Comparison of ENCODE assay signal across 17 mouse cellular contexts in the genomic region with DNA sequence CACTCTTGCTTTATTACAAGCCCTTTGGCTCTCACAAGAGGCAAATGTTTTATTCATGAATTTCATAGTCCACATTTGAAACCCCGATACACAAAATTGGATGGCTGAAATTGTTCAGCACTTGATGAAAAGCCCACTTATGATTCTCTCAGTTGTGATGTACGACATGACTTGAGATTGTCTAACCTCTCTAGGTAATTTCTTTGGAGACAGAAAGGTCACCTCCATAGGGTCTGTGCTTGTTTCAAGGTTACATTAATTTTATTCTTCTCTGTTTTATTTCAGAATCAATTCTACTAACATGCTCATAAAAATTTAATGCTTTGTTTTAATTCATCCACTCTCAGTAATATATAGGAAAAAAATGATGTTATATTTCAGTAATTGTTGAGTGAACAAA.
"Had no signal": no experiment of that assay in that cellular context is flagged by ENCODE, and none has a peak within 500 bp of the region (broad histone marks: within the 10 kb centered on the region; RNA-seq: fewer than 3 reads in every experiment).

No protein-coding gene starts in this region.

- H3K36me3 ChIP-seq: heart, embryonic 13.5 days; heart, embryonic 15.5 days; kidney, embryonic 15.5 days; limb, embryonic 10.5 days; limb, embryonic 12.5 days had no signal

- H3K4me3 ChIP-seq: heart, adult 2 months; heart, embryonic 13.5 days; heart, embryonic 15.5 days; hindbrain, embryonic 15.5 days; kidney, embryonic 15.5 days; layer of hippocampus, adult 2 months; left cerebral cortex, adult 2 months; limb, embryonic 10.5 days; limb, embryonic 12.5 days had no signal

- H3K4me1 ChIP-seq: heart, embryonic 13.5 days; heart, embryonic 15.5 days; hindbrain, embryonic 15.5 days; kidney, embryonic 15.5 days; limb, embryonic 10.5 days; limb, embryonic 12.5 days had no signal

- H3K27me3 ChIP-seq: heart, embryonic 13.5 days; heart, embryonic 15.5 days; hindbrain, embryonic 15.5 days; kidney, embryonic 15.5 days; limb, embryonic 12.5 days had no signal

- DNase-seq: gastrocnemius, postnatal 14 days; gastrocnemius, postnatal 36 days; heart, adult 11 months; heart, adult 2 months; heart, postnatal 36 days had no signal

- H3K4me2 ChIP-seq: heart, embryonic 11.5 days; heart, embryonic 13.5 days; heart, embryonic 15.5 days; hindbrain, embryonic 15.5 days; kidney, embryonic 15.5 days; limb, embryonic 12.5 days; liver, embryonic 11.5 days had no signal

- H3K9me3 ChIP-seq: heart, embryonic 13.5 days; heart, embryonic 15.5 days; hindbrain, embryonic 15.5 days; kidney, embryonic 15.5 days; limb, embryonic 10.5 days; limb, embryonic 12.5 days had no signal

- H3K27ac ChIP-seq: heart, adult 2 months; heart, embryonic 13.5 days; heart, embryonic 15.5 days; hindbrain, embryonic 15.5 days; kidney, embryonic 15.5 days; kidney, postnatal 0 days; layer of hippocampus, adult 2 months; left cerebral cortex, adult 2 months; limb, embryonic 10.5 days; limb, embryonic 12.5 days had no signal

- H3K9ac ChIP-seq: forebrain, postnatal 0 days; heart, embryonic 13.5 days; heart, embryonic 15.5 days; hindbrain, embryonic 15.5 days; kidney, embryonic 15.5 days; limb, embryonic 12.5 days had no signal
